Mouse (Mus musculus): ENCODE measurements around the gene Tbl2. TPM values are rescaled to one million over a fixed set of nuclear protein-coding genes. Genes with fewer than 3 reads are reported as not detected.

Tbl2 gene
- polyA plus RNA-seq, 1 experiment from 2014 or later = 20.6 TPM

Small RNAs within 50 kb of the gene (microRNA-seq; reads per million reads assigned to microRNA genes)
- not detected for gene Gm25315

Other genes with a start within 250 kb of the Tbl2 start
- not detected in 2 replicates for gene Tmem270, start 242.9 kb upstream of the Tbl2 start, polyA plus RNA-seq (2015; fragmentation: Nextera tagmentation; extraction: Ambion mirVana)
- 0.75 and 3.3 TPM in 2 replicates for gene Cldn13, start 234.1 kb upstream of the Tbl2 start, polyA plus RNA-seq (2015; fragmentation: Nextera tagmentation; extraction: Ambion mirVana)
- 30.6 and 33.5 TPM in 2 replicates for gene Mettl27, start 217.3 kb upstream of the Tbl2 start, polyA plus RNA-seq (2015; fragmentation: Nextera tagmentation; extraction: Ambion mirVana)
- 33.0 and 33.1 TPM in 2 replicates for gene Cldn4, start 202.7 kb upstream of the Tbl2 start, polyA plus RNA-seq (2015; fragmentation: Nextera tagmentation; extraction: Ambion mirVana)
- 328 and 355 TPM in 2 replicates for gene Cldn3, start 163.4 kb upstream of the Tbl2 start, polyA plus RNA-seq (2015; fragmentation: Nextera tagmentation; extraction: Ambion mirVana)
- gene Abhd11, start 140.5 kb upstream of the Tbl2 start, polyA plus RNA-seq (2015; fragmentation: Nextera tagmentation; extraction: Ambion mirVana) = 73.3 and 73.4 TPM in 2 replicates
- 11.8 and 12.4 TPM in 2 replicates for gene Stx1a, start 126.2 kb upstream of the Tbl2 start, polyA plus RNA-seq (2015; fragmentation: Nextera tagmentation; extraction: Ambion mirVana)
- gene Dnajc30, start 85.5 kb upstream of the Tbl2 start, polyA plus RNA-seq (2015; fragmentation: Nextera tagmentation; extraction: Ambion mirVana) = 32.2 and 32.5 TPM in 2 replicates
- gene Bud23, start 84.7 kb upstream of the Tbl2 start, polyA plus RNA-seq (2015; fragmentation: Nextera tagmentation; extraction: Ambion mirVana) = 100 and 110 TPM in 2 replicates
- gene Vps37d, start 71.4 kb upstream of the Tbl2 start, polyA plus RNA-seq (2015; fragmentation: Nextera tagmentation; extraction: Ambion mirVana) = 4.2 and 5.3 TPM in 2 replicates
- 2.4 and 3.6 TPM in 2 replicates for gene Mlxipl, start 59.8 kb upstream of the Tbl2 start, polyA plus RNA-seq (2015; fragmentation: Nextera tagmentation; extraction: Ambion mirVana)
- gene Bcl7b, start 18.6 kb downstream of the Tbl2 start, polyA plus RNA-seq (2015; fragmentation: Nextera tagmentation; extraction: Ambion mirVana) = 53.3 and 56.2 TPM in 2 replicates
- gene Baz1b, start 37.6 kb downstream of the Tbl2 start, polyA plus RNA-seq (2015; fragmentation: Nextera tagmentation; extraction: Ambion mirVana) = 33.8 and 35.3 TPM in 2 replicates
- gene Fzd9, start 101.6 kb downstream of the Tbl2 start, polyA plus RNA-seq (2015; fragmentation: Nextera tagmentation; extraction: Ambion mirVana) = 1.1 TPM in 2 replicates
- not detected in 2 replicates for gene Fkbp6, start 200.4 kb downstream of the Tbl2 start, polyA plus RNA-seq (2015; fragmentation: Nextera tagmentation; extraction: Ambion mirVana)
- gene Trim50, start 203.6 kb downstream of the Tbl2 start, polyA plus RNA-seq (2015; fragmentation: Nextera tagmentation; extraction: Ambion mirVana) = not detected in 2 replicates
- 32.1 and 34.3 TPM in 2 replicates for gene Nsun5, start 220.3 kb downstream of the Tbl2 start, polyA plus RNA-seq (2015; fragmentation: Nextera tagmentation; extraction: Ambion mirVana)
- gene Pom121, start 244.9 kb downstream of the Tbl2 start, polyA plus RNA-seq (2015; fragmentation: Nextera tagmentation; extraction: Ambion mirVana) = 9.4 and 9.7 TPM in 2 replicates